Mouse (Mus musculus): ENCODE measurements around the gene Rhbdl1.

GRCm38 (mm10) chr17:25882306-25882705, 45.2 kb upstream of the Rhbdl1 start:
- TF ChIP-seq CTCF (IDR thresholded peaks at IDR 0.05; ENCODE audit: low read depth, low read length) (no peak), POLR2A (IDR thresholded peaks at IDR 0.05; ENCODE audit: insufficient read depth, low read length) (no peak)

All from ES-Bruce4 (cell line).